Mouse (Mus musculus): ENCODE data around the gene Atl1. TPM values are rescaled to one million over a fixed set of nuclear protein-coding genes. Genes with fewer than 3 reads are reported as not detected.

Atl1 gene
- polyA plus RNA-seq, 1 experiment: 2.0 TPM

DNA sequence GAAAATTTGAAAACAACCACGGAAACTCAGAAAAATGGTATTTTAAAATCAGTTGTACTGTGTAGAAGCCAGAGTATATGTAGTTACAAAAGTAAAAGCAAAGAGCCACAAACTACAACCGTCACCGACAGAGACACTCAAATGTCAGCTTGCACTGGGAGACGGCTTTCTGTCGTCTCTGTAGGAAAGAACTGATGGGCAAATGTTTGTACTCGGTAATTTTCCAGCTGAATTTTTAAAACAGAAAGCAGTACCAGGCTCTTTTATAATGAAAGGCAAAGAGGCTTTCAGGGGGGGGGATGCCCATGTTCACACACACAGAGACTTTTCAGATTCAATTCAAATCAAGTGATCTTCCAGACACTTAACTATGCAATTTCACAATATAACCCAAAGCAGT, 12.7 kb upstream of the Atl1 start:
- 26% methylated on average over 6 of the region's 6 CpGs for WGBS
- no peak for DNase-seq
- H3K4me1 ChIP-seq (ENCODE audit: control insufficient read depth, insufficient read depth, low read length): peaks cover 18% of the 10 kb centered on the region

DNA sequence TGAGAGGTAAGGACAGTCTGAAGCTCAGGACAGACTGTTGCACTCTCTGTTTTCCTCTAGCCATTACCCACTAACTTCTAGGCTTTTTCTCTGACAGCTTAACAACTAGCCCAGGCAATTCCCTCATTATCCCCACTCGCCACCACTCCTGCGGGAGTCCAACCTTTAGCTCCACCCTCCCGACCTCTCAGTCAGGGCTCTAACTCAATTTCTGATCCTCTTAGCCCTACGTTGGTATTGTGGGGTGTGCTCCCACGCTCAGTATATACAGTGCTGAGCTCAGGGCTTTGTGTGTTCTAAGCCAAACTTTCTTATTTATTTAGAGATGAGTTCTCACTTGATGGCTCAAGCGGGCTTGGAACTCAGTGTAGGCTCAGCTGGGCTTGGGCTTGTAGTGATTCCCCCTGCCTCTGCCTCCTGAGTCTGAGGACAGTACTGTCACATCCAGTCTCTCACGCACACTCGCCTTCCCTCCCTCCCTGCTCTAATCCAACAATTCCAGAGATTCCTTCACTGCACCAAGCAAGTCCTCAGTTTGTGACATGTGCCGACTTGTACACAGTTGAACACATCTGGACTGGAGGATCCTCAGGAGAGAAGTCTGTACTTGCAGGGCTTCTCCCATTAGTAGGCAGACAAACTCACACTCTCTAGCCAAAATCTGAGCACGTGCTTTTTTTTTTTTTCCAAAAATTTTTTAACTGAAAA, 11.1 kb upstream of the Atl1 start:
- H3K4me1 ChIP-seq (ENCODE audit: control insufficient read depth, insufficient read depth, low read length): peaks cover 21% of the 10 kb centered on the region
- TF ChIP-seq POLR2A (IDR thresholded peaks at IDR 0.05; ENCODE audit: borderline replicate concordance, extremely low read depth, low read depth, low read length) (no peak), CTCF (IDR thresholded peaks at IDR 0.05; ENCODE audit: insufficient read depth, low read length) (no peak)
- WGBS: 55% methylated on average over 10 of the region's 10 CpGs
- H3K4me3 ChIP-seq (replicated peaks; ENCODE audit: extremely low read depth, low read depth, low read length): no peak overlapping the region
- DNase-seq: no peak

More for the DNA sequence above, 12.7 kb upstream of the Atl1 start:
- H3K4me3 ChIP-seq (replicated peaks; ENCODE audit: extremely low read depth, low read depth, low read length): no peak overlapping the region
- no peak for TF ChIP-seq CTCF (IDR thresholded peaks at IDR 0.05; ENCODE audit: insufficient read depth, low read length)
- TF ChIP-seq POLR2A (IDR thresholded peaks at IDR 0.05; ENCODE audit: borderline replicate concordance, extremely low read depth, low read depth, low read length): no peak

DNA sequence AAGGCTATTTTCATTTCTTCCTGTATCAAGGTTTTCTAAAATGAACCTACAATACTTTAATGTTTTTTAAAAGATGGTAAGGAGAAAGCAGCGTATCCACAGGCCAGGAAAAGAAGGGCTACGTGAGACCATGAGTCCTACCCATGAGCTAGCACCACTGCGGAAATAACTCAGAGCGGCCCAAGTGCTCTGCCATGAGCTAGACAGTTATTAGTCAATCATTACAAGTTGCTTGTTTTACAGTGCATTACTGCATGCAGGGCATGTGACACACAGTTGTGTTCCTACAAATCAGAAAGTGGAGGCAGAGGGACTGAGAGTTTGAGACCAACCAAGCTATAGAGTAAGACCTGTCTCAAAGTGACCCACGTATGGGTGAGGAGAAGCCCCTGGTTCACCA, 8.4 kb upstream of the Atl1 start:
- TF ChIP-seq POLR2A (IDR thresholded peaks at IDR 0.05; ENCODE audit: borderline replicate concordance, extremely low read depth, low read depth, low read length) (no peak), CTCF (IDR thresholded peaks at IDR 0.05; ENCODE audit: insufficient read depth, low read length) (no peak)
- DNase-seq: no peak
- Histone ChIP-seq H3K4me3 (replicated peaks; ENCODE audit: extremely low read depth, low read depth, low read length) (no peak overlapping the region), H3K4me1 (ENCODE audit: control insufficient read depth, insufficient read depth, low read length) (peaks cover 11% of the 10 kb centered on the region)
- 78% methylated on average over 5 of the region's 5 CpGs for WGBS

DNA sequence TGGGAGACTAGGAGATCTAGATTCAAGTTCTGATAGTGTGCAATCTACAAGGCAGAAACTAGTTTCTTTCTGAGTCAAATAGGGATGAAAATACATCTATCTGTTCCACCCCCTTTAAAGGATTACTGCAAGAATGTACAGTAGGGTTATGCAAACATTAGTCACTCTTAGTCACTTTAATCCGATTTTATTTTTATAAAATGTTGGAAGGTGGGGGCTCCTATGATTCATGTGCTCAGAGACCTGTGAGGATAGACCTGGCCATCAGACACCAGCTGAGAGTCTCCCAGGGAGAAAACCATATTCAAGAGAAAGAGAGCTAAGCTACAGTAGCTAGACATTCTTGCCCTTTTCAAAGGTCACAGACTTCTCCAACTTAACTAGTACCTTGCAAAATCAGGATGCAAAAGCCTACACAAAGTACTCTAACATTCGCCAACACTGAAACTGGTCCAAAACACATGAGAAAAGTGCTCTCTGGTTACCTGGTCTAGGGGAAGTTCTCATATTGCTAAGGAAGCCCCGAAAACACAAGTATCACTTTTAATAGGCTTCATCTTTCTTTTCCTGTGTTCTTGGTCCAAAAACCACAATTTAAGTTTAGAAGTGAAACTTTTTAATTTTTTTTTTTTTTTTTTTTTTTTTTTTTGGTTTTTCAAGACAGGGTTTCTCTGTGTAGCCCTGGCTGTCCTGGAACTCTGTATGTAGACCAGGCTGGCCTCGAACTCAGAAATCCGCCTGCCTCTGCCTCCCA, 7.1 kb upstream of the Atl1 start:
- Histone ChIP-seq H3K4me1 (ENCODE audit: control insufficient read depth, insufficient read depth, low read length) (peaks cover 12% of the 10 kb centered on the region), H3K4me3 (replicated peaks; ENCODE audit: extremely low read depth, low read depth, low read length) (no peak overlapping the region)
- 69% methylated on average over 5 of the region's 5 CpGs for WGBS
- TF ChIP-seq CTCF (IDR thresholded peaks at IDR 0.05; ENCODE audit: insufficient read depth, low read length): no peak
- TF ChIP-seq POLR2A (IDR thresholded peaks at IDR 0.05; ENCODE audit: borderline replicate concordance, extremely low read depth, low read depth, low read length): no peak
- DNase-seq: no peak

DNA sequence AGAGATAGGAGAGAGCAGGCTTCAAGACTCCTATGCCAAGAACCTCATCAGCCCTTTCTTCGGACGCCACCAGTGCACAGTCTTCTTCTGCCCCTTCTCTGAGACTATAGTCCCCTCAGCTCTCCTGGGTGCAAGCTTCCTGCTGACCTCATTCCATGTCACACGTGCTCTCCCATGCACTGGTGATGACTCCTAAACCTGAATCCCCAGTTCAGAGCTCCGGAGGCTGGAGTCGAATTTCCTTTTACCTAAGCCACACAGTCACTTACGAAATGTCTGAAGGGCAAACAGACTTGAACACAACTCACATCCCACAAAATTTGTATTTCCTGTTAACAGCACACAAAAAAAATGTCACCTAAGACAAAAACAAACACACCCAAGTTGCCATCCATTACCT, 4.6 kb upstream of the Atl1 start:
- peaks cover 15% of the 10 kb centered on the region for H3K4me1 ChIP-seq (ENCODE audit: control insufficient read depth, insufficient read depth, low read length)
- WGBS: 61% methylated on average over 6 of the region's 6 CpGs
- TF ChIP-seq POLR2A (IDR thresholded peaks at IDR 0.05; ENCODE audit: borderline replicate concordance, extremely low read depth, low read depth, low read length): no peak
- TF ChIP-seq CTCF (IDR thresholded peaks at IDR 0.05; ENCODE audit: insufficient read depth, low read length): no peak
- no peak overlapping the region for H3K4me3 ChIP-seq (replicated peaks; ENCODE audit: extremely low read depth, low read depth, low read length)
- DNase-seq: no peak

DNA sequence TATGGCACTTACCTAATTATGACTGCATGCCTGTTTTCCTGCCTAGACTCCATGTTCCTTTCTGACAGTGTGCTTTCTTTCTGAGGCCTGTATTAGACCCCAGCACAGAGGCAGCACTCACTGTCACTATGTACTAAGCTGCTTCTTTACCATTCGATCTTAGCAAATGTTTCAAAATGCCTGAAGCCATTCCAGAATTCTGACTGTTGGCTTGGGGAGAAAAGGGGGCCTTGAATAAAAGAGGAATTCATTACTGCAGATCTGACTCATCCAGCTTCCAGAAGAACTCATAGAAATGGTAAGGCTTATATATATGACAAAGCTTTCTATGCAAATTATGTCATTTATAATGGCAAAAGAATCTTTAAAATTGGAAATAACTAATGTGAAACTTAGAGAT, 4.1 kb upstream of the Atl1 start:
- WGBS: 48% methylated on average over 1 of the region's 1 CpGs
- Histone ChIP-seq H3K4me1 (ENCODE audit: control insufficient read depth, insufficient read depth, low read length) (peaks cover 15% of the 10 kb centered on the region), H3K4me3 (replicated peaks; ENCODE audit: extremely low read depth, low read depth, low read length) (no peak overlapping the region)
- TF ChIP-seq POLR2A (IDR thresholded peaks at IDR 0.05; ENCODE audit: borderline replicate concordance, extremely low read depth, low read depth, low read length) (no peak), CTCF (IDR thresholded peaks at IDR 0.05; ENCODE audit: insufficient read depth, low read length) (no peak)
- no peak for DNase-seq

DNA sequence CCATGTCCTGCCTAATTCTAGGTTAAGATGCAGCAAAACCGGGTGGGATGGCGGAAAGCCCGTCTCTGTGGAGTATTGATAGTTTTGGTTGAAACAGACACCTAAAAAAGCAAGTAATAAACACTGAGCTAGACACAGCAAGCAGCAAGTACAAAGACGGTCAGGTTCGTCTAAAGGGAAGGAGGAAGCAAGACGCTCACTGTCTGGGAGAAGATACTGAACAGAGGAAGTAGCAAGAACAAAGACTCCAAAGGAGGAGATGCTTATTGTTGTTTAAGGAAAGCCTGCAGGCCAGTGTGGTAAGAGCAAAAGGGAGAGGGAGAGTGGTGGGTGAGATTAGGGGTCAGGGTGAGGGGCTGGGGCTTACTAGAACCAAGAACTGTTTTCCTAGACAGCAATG, 2.4 kb upstream of the Atl1 start:
- no peak for DNase-seq
- H3K4me3 ChIP-seq (replicated peaks; ENCODE audit: extremely low read depth, low read depth, low read length): no peak overlapping the region
- 35% methylated on average over 6 of the region's 6 CpGs for WGBS

DNA sequence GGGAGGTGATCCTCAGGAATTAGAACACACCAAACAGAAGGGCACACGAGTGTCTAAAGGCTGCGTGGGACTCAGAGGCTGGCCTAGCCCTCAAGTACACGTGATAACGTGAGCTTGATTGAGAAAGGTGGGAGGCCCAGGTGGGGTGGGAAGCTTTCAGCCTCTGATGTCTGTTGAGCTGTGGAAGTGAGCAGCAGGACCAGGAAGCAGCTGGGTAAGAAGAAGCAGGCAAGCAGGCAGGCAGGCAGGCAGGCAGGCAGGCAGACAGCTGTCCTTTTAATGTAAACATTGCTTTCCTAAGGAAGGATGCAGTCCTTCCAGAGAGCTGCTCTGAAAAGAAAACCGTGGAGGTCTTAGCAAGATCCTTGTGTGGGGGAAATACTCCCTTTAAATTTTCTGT, 1.9 kb upstream of the Atl1 start:
- WGBS: 11% methylated on average over 5 of the region's 5 CpGs
- Histone ChIP-seq H3K4me1 (ENCODE audit: control insufficient read depth, insufficient read depth, low read length) (peaks cover 10% of the 10 kb centered on the region), H3K4me3 (replicated peaks; ENCODE audit: extremely low read depth, low read depth, low read length) (peak overlapping the region; percentile 14)
- DNase-seq: no peak
- TF ChIP-seq POLR2A (IDR thresholded peaks at IDR 0.05; ENCODE audit: borderline replicate concordance, extremely low read depth, low read depth, low read length) (no peak), CTCF (IDR thresholded peaks at IDR 0.05; ENCODE audit: insufficient read depth, low read length) (no peak)

More for the DNA sequence above, 2.4 kb upstream of the Atl1 start:
- no peak for TF ChIP-seq CTCF (IDR thresholded peaks at IDR 0.05; ENCODE audit: insufficient read depth, low read length)
- TF ChIP-seq POLR2A (IDR thresholded peaks at IDR 0.05; ENCODE audit: borderline replicate concordance, extremely low read depth, low read depth, low read length): no peak
- H3K4me1 ChIP-seq (ENCODE audit: control insufficient read depth, insufficient read depth, low read length): peaks cover 10% of the 10 kb centered on the region

DNA sequence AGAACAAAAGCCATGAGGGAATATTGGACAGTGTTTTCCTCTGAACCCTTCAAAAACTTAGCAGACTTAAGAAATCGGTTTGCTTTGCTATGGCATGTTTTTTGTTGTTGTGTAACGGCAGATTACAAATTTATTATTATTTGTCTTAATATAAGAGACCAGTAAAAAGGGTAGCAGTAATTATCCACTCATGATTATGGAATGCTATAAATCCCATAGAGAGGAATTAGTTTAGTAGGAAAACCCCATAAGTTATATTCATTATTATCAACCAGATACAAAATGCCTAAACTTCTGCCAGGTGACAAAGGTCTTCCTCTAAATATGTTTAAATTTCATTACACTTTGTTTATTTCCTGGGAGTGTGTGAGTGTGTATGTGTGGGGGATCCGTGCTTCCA, 693 bp upstream of the Atl1 start:
- WGBS: 21% methylated on average over 3 of the region's 3 CpGs
- no peak for DNase-seq
- Histone ChIP-seq H3K4me1 (ENCODE audit: control insufficient read depth, insufficient read depth, low read length) (peaks cover 10% of the 10 kb centered on the region), H3K4me3 (replicated peaks; ENCODE audit: extremely low read depth, low read depth, low read length) (peak overlapping the region; percentile 98)
- no peak for TF ChIP-seq POLR2A (IDR thresholded peaks at IDR 0.05; ENCODE audit: borderline replicate concordance, extremely low read depth, low read depth, low read length)
- TF ChIP-seq CTCF (IDR thresholded peaks at IDR 0.05; ENCODE audit: insufficient read depth, low read length): no peak

DNA sequence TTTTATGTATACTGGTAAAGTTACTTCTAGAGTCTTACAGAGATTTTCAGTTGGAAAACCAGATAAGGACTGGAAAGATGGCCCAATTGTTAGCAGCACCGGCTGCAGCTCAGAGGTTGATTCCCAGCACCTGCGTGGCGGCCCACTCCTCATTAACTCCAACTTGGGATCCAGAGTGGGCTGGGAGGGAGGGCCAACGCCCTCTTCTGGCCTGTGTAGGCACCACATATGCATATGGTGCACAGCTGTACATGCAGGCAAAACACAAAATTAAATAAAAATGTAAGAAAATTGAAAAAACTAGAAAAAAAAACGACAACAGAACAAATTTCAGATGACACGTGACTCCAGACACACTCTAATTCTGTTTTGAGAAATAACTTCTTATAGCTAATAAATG, 1.5 kb downstream of the Atl1 start:
- TF ChIP-seq CTCF (IDR thresholded peaks at IDR 0.05; ENCODE audit: insufficient read depth, low read length): peak; percentile 29; the same call in 1 of the 2 replicates
- no peak for TF ChIP-seq POLR2A (IDR thresholded peaks at IDR 0.05; ENCODE audit: borderline replicate concordance, extremely low read depth, low read depth, low read length)
- Histone ChIP-seq H3K4me3 (replicated peaks; ENCODE audit: extremely low read depth, low read depth, low read length) (no peak overlapping the region), H3K4me1 (ENCODE audit: control insufficient read depth, insufficient read depth, low read length) (peaks cover 10% of the 10 kb centered on the region)
- DNase-seq: no peak
- 70% methylated on average over 6 of the region's 6 CpGs for WGBS

Measured in lung, adult 2 months (tissue).